In genomic region chr5:103527437-103527718, GRCm38 (mm10) we compare ENCODE assay signal across 27 mouse cellular contexts.
DNase-seq lines count a peak whose midpoint lies in the region; ATAC-seq and TF ChIP-seq lines count a peak whose summit lies in the region.
"Had no signal": no experiment of that assay in that cellular context is flagged by ENCODE, and none has a peak within 500 bp of the region (broad histone marks: within the 10 kb centered on the region; RNA-seq: fewer than 3 reads in every experiment).

No protein-coding gene starts in this region.

- no peaks in the 10 kb centered on the region for H3K27me3 ChIP-seq in forebrain, embryonic 14.5 days (replicated peaks; ENCODE audit: control insufficient read depth, insufficient read depth, low read length)
- H3K27me3 ChIP-seq in forebrain, embryonic 10.5 days (ENCODE audit: poor library complexity, severe bottlenecking), result no peaks in the 10 kb centered on the region
- H3K27me3 ChIP-seq in Patski, result no peaks in the 10 kb centered on the region
- H3K27me3 ChIP-seq in kidney, embryonic 15.5 days, result no peaks in the 10 kb centered on the region
- H3K27me3 ChIP-seq: embryonic facial prominence, embryonic 13.5 days; forebrain, embryonic 13.5 days; limb, embryonic 12.5 days; neural tube, embryonic 15.5 days had no signal

- H3K9me3 ChIP-seq in forebrain, embryonic 14.5 days (replicated peaks; ENCODE audit: control insufficient read depth, low read length), result no peaks in the 10 kb centered on the region
- no peaks in the 10 kb centered on the region for H3K9me3 ChIP-seq in forebrain, embryonic 10.5 days
- no peaks in the 10 kb centered on the region for H3K9me3 ChIP-seq in kidney, embryonic 15.5 days (replicated peaks)
- H3K9me3 ChIP-seq: embryonic facial prominence, embryonic 13.5 days; forebrain, embryonic 13.5 days; limb, embryonic 12.5 days; midbrain, embryonic 10.5 days; neural tube, embryonic 15.5 days had no signal

- DNase-seq in forebrain, embryonic 14.5 days (ENCODE audit: low spot score), result no peak
- DNase-seq in forebrain, embryonic 10.5 days (ENCODE audit: extremely low spot score, low spot score), result no peak
- DNase-seq in kidney, adult 8-10 months, result peak; percentile 39 to 52
- no peak for DNase-seq in kidney, postnatal 10 days
- no peak for DNase-seq in Patski (ENCODE audit: low read depth, low spot score)
- no peak for DNase-seq in retina, postnatal 1 day
- DNase-seq: cerebellum, adult 8-10 months; cerebellum, postnatal 36 days; embryo, embryonic 11 days; liver, postnatal 0 days; thymus, adult 2 months; thymus, postnatal 4 days had no signal

- no peak overlapping the region for H3K4me2 ChIP-seq in forebrain, embryonic 14.5 days (ENCODE audit: low read length)
- no peak overlapping the region for H3K4me2 ChIP-seq in kidney, embryonic 15.5 days
- H3K4me2 ChIP-seq: embryonic facial prominence, embryonic 13.5 days; forebrain, embryonic 13.5 days; limb, embryonic 12.5 days; liver, embryonic 11.5 days; neural tube, embryonic 15.5 days had no signal

- in situ Hi-C loops in Patski (cut with MboI; ENCODE audit: low pct_unique_long_range_greater_than_20kb), result no loop called here

- WGBS in forebrain, embryonic 14.5 days, result 75% methylated on average over 6 of the region's 6 CpGs
- 91% methylated on average over 6 of the region's 6 CpGs for WGBS in forebrain, embryonic 10.5 days
- 49% methylated on average over 6 of the region's 6 CpGs for WGBS in kidney, embryonic 15.5 days

- POLR2A ChIA-PET in Patski (lab: Charles Lee), result interaction anchor here (0.6 to 0.8 kb wide), 2 partner anchors 71 to 101 kb away, joined by 3 to 6 read pairs; no protein-coding TSS in a partner anchor

- no peak for ATAC-seq in forebrain, embryonic 14.5 days
- peak; percentile 17 for ATAC-seq in Patski
- no peak for ATAC-seq in kidney, embryonic 15.5 days (replicated peaks; ENCODE audit: low FRiP score)
- ATAC-seq in megakaryocyte progenitor cell, adult 5-6 weeks (replicated peaks; ENCODE audit: poor library complexity), result no peak
- ATAC-seq: forebrain, embryonic 13.5 days; hindbrain, postnatal 0 days; intestine, embryonic 16.5 days; liver, postnatal 0 days had no signal

- TF ChIP-seq CTCF in Patski (IDR thresholded peaks at IDR 0.05), result no peak

- no peak overlapping the region for H3K4me3 ChIP-seq in forebrain, embryonic 14.5 days (ENCODE audit: low read depth, low read length)
- H3K4me3 ChIP-seq in forebrain, embryonic 10.5 days, result no peak overlapping the region
- H3K4me3 ChIP-seq in kidney, embryonic 15.5 days (replicated peaks), result no peak overlapping the region
- H3K4me3 ChIP-seq: embryonic facial prominence, embryonic 13.5 days; erythroblast, embryonic 14.5 days; forebrain, embryonic 13.5 days; layer of hippocampus, adult 2 months; limb, embryonic 12.5 days; midbrain, embryonic 10.5 days; neural tube, embryonic 15.5 days had no signal

- 0 out of 2 replicates have a peak overlapping the region, but pooled peaks have one; percentile 29 for H3K27ac ChIP-seq in forebrain, embryonic 14.5 days (ENCODE audit: low read depth, low read length)
- H3K27ac ChIP-seq in forebrain, embryonic 10.5 days, result no peak overlapping the region
- H3K27ac ChIP-seq in kidney, embryonic 15.5 days, result 0 out of 2 replicates have a peak overlapping the region, but pooled peaks have one; percentile 24
- H3K27ac ChIP-seq: embryonic facial prominence, embryonic 13.5 days; forebrain, embryonic 13.5 days; hindbrain, postnatal 0 days; layer of hippocampus, adult 2 months; limb, embryonic 12.5 days; macrophage; midbrain, embryonic 10.5 days; neural tube, embryonic 15.5 days; stomach, postnatal 0 days had no signal

- CTCF ChIA-PET in Patski (lab: Charles Lee), result interaction anchor here (1.2 to 1.6 kb wide), 2 partner anchors 8 to 13 kb away, joined by 4 to 5 read pairs; no protein-coding TSS in a partner anchor

- no peak overlapping the region for H3K9ac ChIP-seq in forebrain, embryonic 14.5 days (ENCODE audit: low read length)
- H3K9ac ChIP-seq in kidney, embryonic 15.5 days, result no peak overlapping the region
- H3K9ac ChIP-seq: embryonic facial prominence, embryonic 13.5 days; forebrain, embryonic 13.5 days; limb, embryonic 12.5 days; liver, postnatal 0 days; neural tube, embryonic 15.5 days had no signal

- 0 out of 2 replicates have a peak, but pooled peaks cover 5% of the 10 kb centered on the region for H3K36me3 ChIP-seq in forebrain, embryonic 14.5 days (ENCODE audit: control insufficient read depth, insufficient read depth, low read length)
- peaks cover 89% of the 10 kb centered on the region for H3K36me3 ChIP-seq in forebrain, embryonic 10.5 days (replicated peaks)
- H3K36me3 ChIP-seq in kidney, embryonic 15.5 days, result peaks cover 79% of the 10 kb centered on the region
- H3K36me3 ChIP-seq: G1E; neural tube, embryonic 15.5 days had no signal

- H3K4me1 ChIP-seq in forebrain, embryonic 14.5 days (ENCODE audit: control insufficient read depth, insufficient read depth, low read length), result no peaks in the 10 kb centered on the region
- peaks cover under 1% of the 10 kb centered on the region; the same call in 1 of the 2 replicates for H3K4me1 ChIP-seq in forebrain, embryonic 10.5 days
- no peaks in the 10 kb centered on the region for H3K4me1 ChIP-seq in kidney, embryonic 15.5 days
- H3K4me1 ChIP-seq: embryonic facial prominence, embryonic 13.5 days; forebrain, embryonic 13.5 days; limb, embryonic 12.5 days; midbrain, embryonic 10.5 days; neural tube, embryonic 15.5 days had no signal

Comparison
In these comparisons a context has a peak if more than half of its experiments do, and no peak if none do; other contexts are left out.
1. DNase-seq: peak in kidney, adult 8-10 months (2 of 2); none in forebrain, embryonic 14.5 days (single experiment), forebrain, embryonic 10.5 days (single experiment), kidney, postnatal 10 days (single experiment), Patski (single experiment) and retina, postnatal 1 day (single experiment).